Mouse (Mus musculus) spleen, postnatal 4 days (tissue): Measurements from ENCODE around the gene Eci1.
"Not testable (repeated sequence)": the region's sequence is repeated elsewhere in the genome, so short reads cannot be mapped to it uniquely, and the experiment has no call there.

Experiments used
- DNase-seq, 2 experiments: peaks; one replicate each; pipeline ENCODE4 v3.0.0; 2022; ENCODE audit warnings: low spot score in 2 of 2

Eci1 gene

DNA sequence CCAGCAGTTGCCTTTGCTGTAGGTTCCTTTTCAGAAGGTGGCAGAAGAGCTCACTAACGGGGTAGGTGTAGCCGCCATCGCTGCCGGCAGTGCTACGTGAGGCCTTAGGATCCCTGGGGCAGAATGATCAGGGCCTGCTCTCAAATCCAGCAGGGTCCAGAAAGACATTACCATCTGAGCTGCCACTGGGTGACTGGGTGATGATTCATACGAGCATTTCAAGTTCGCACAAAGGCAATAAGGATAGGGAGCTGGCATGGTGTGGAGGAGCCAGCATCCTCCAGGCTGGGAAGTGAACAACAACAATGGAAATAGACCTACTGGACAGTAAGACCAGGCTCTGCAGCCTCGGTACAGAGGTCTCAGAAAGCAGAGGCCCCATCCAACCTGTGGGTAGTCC lies 13.9 kb downstream of the Eci1 start:
- DNase-seq: no peak

- no peak for DNase-seq
Measured at GRCm38 (mm10) chr17:24441148-24441547, 14.7 kb downstream of the Eci1 start.

- DNase-seq: no peak
Measured at GRCm38 (mm10) chr17:24442107-24442506, 15.7 kb downstream of the Eci1 start.

DNA sequence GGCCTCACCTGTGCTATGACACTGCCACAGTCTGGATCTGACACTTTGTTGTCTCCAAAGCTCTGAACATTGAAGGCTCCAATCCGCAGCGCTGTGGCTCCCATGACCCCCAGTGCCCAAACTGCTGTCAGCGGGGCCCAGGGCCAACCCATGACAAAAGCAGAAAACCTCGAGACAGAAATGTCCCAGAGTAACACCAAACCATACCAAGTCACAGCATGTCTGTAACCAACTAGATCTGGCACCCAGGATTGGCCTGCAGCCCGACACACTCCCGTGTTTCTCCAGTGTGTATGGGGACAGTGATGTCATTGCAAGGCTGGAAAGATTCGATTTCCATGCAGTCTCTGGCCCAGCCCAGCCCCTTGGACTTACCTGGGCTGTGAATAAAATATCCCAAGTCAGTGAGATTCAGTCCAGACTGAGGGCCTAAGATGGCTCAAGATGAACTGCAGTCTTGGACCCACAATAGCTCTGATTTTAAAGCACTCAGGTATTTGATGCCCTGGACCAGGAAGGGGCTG lies 16.3 kb downstream of the Eci1 start, which contains the start of gene Dnase1l2:
Gene Dnase1l2 (minus strand): TSS at position 474 of the 524 bp plus-strand sequence.
- no peak for DNase-seq

- DNase-seq: no peak
Measured at GRCm38 (mm10) chr17:24443409-24443808, 17.0 kb downstream of the Eci1 start.

DNA sequence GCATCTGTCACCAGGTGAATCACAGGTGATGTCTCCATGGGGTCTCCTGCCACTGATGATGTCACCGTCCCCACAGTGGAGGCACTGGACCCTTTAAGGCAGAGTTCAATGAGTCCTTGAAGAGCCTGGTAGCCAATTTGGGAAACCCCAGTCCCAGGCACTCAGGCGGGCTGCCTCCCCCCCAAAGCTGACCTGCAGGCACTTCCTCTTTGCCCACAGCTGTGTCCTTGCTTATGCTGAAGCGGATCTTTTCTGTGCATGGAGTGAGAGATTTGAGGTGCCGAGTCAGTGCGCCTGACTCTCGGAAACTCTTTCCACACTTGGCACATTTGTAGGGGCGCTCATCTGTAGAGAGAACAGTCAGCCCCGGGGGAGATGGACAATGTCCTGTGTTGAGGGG lies 20.1 kb downstream of the Eci1 start:
- DNase-seq: no peak

- DNase-seq: no peak
Measured at GRCm38 (mm10) chr17:24449507-24449906, 23.1 kb downstream of the Eci1 start.

DNA sequence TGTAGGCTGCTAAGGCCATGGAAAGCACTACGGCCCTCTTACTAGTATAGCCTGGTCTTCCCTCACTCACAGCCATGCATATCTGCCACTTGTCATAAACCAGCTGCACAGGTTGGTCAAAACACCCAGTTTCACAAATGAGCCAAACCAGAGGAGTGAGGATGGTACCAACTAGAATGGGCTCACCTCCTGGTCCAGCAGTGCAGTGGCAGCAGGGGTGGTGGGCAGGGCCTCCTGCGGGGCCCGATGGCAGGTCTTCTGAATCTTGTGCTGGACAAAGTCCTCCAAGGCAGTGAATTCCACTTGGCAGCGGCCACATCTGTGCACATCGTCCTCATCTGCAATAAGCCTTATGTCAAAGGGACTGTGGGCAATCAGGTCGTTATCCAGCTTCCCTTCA lies 24.8 kb downstream of the Eci1 start:
- DNase-seq: no peak

DNA sequence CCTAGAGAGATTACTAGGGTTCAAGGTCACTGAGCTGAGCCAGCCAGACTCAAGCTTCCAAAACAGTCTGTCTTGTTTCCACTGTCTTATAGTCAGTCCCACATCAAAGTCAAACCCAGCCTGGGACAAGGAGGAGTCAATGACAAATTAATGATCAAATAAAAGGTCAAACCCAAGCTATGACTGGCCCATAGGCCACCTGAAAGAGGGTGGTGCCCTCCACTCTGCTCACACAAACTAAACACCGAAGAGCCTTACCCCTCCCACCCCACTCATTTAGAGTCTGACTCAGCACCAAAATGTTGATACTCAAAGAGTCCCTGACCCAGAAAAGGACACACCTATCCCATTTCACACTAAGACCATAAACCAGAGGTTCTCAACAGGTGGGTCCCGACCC lies 26.9 kb downstream of the Eci1 start:
- no peak for DNase-seq

GRCm38 (mm10) chr17:24454218-24454755 lies 27.8 kb downstream of the Eci1 start:
- no peak for DNase-seq

GRCm38 (mm10) chr17:24454756-24455522 lies 28.5 kb downstream of the Eci1 start:
- DNase-seq: peak; percentile 100

- DNase-seq: not testable (repeated sequence)
Measured at GRCm38 (mm10) chr17:24455523-24456206, 29.2 kb downstream of the Eci1 start.

- DNase-seq: peak in 1 of 2 experiments; percentile 62
Measured at GRCm38 (mm10) chr17:24461580-24461979, 35.1 kb downstream of the Eci1 start.

GRCm38 (mm10) chr17:24462932-24463331 lies 36.5 kb downstream of the Eci1 start:
- DNase-seq: no peak

DNA sequence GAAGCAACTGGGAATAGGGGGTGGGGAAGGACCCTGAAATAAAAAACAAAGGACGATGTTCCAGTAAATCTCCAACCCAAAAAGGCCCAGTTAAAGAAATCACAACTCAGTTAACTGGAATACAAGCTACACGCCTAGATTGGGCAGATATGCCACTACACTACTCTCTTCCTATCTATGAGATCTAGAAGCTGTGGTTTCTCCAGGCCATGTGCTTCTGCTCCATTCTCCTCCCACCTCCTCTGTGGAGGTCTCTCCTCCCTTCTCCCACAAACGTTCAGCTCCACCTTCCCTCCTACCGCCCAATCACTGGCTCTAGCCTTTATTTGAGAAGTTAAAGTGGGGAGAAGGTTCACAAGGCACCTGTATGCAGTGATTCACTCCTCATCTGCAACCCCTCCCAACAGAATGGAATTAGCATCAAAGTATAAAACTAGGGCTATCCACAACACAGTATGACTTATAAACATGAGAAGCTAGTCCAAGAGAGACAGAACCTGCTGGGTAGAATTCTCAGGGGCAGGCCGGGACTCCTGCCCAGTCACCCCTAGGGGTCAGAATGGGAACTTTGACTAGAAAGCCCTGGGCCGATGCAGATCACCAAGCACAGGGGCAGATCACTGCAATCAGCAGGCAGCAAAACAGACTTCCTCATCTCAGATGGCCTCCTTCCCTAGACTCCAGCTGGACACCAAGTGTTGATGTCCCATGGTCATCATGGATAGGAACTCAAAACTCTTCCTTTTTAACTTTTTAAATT lies 37.1 kb downstream of the Eci1 start:
- DNase-seq: no peak

DNA sequence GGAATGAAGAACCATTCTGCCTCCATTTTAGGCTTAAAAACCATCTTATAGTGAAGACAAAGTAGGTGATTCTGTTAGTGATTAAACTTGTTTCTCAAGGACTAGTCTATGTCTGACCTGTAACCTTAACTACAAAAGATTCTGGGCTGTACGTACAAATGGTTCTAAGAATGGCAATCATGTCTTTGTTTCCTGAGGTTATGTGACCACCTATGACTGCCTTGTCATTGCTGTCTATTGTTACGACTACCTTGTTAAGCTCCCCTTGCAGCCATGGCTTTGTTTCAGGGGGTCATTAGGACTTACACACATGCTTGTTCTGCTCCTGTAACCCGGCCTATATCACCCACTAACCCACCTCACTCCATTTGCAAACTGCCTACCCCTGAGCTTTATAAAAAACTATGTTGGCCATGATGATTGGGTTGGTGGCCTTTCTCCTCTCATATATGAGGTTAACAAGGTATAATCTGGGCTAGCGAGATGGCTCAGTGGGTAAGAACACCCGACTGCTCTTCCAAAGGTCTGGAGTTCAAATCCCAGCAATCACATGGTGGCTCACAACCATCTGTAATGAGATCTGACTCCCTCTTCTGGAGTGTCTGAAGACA lies 42.3 kb downstream of the Eci1 start:
- DNase-seq: no peak

- no peak for DNase-seq
Measured at GRCm38 (mm10) chr17:24469336-24469909, 43.0 kb downstream of the Eci1 start.

DNA sequence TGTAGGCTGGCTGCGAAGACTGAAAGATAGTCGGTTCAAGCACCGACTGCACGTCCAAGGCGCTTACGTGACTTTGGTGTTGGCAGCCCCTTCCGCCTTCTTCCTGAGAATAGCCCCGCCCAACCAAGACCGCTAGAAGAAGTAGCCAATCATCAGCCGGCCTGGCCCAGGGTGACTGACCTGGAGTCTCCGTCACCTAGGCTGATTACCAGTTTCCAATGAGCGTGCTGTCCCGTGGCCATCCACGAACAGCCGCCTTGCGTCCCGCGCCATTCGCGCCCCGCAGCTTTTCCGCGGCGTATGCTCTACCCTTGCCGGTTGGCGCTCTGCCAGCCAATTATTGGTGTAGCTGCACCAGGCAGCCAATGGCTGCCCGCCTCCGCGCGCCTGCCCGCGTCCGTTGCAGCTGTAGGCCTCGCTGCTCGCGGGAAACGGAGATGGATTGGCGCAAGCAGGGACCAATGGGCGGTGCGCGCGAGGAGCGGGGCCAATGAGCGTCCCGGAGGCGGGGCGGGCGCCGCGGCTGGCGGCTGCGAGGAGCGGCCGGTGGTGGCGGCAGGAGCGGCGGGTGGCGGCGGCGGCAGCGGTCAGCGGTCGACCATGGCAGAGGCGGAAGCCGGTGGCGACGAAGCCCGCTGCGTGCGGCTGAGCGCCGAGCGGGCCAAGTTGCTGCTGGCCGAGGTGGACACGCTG lies 43.6 kb downstream of the Eci1 start, which contains the start of the genes E4f1 and Pgp:
Gene E4f1 (minus strand): TSS at position 404 of the 693 bp plus-strand sequence.
Gene Pgp (plus strand): TSS at position 483 of the 693 bp plus-strand sequence.
- peak; percentile 98 to 99 for DNase-seq

- peak; percentile 50 to 84 for DNase-seq
Measured at GRCm38 (mm10) chr17:24470701-24471527, 44.5 kb downstream of the Eci1 start.
